Mouse (Mus musculus) hindbrain, embryonic 15.5 days (tissue): ENCODE results near the gene Ccdc12. TPM values are rescaled to one million over a fixed set of nuclear protein-coding genes. Genes with fewer than 3 reads are reported as not detected.

Experiments used
- ATAC-seq: fragments of 200-750 bp; cut with Nextera tagmentation; 2 replicates; pipeline ENCODE4 v1.8.0; 2017; ENCODE audit warnings: low read depth, moderate number of reproducible peaks, moderate TSS enrichment; ENCODE audit not compliant: low FRiP score
- H3K27ac ChIP-seq: fragments of 300-500 bp; sonication (generic); replicated peaks from 2 replicates; pipeline ENCODE4 v1.5.1; 2015; ENCODE audit warnings: mild to moderate bottlenecking, inconsistent platforms
- H3K27me3 ChIP-seq: fragments of 300-500 bp; sonication (generic); 2 replicates; pipeline ENCODE4 v1.6.1; 2015; ENCODE audit warnings: control low read depth, inconsistent platforms
- H3K36me3 ChIP-seq: fragments of 300-500 bp; sonication (generic); 2 replicates; pipeline ENCODE4 v1.6.1; 2015; ENCODE audit warnings: control low read depth, inconsistent platforms
- H3K4me1 ChIP-seq: fragments of 300-500 bp; sonication (generic); replicated peaks from 2 replicates; pipeline ENCODE4 v1.6.1; 2015; ENCODE audit warnings: control low read depth, inconsistent platforms
- H3K4me2 ChIP-seq: fragments of 300-500 bp; sonication (generic); 2 replicates; pipeline ENCODE4 v1.6.1; 2015; ENCODE audit warnings: moderate library complexity, mild to moderate bottlenecking, inconsistent platforms
- H3K4me3 ChIP-seq: fragments of 300-500 bp; sonication (generic); 2 replicates; pipeline ENCODE4 v1.5.1; 2015; ENCODE audit warnings: mild to moderate bottlenecking, inconsistent platforms
- H3K9ac ChIP-seq: fragments of 300-500 bp; sonication (generic); 2 replicates; pipeline ENCODE4 v1.6.1; 2015; ENCODE audit warnings: inconsistent platforms
- H3K9me3 ChIP-seq: fragments of 300-500 bp; sonication (generic); 2 replicates; pipeline ENCODE4 v1.6.1; 2016; ENCODE audit warnings: control low read depth, inconsistent platforms
- WGBS: fragments of 180-500 bp; shearing (Covaris S2); methylation state at CpG from one replicate; pipeline ENCODE4 v1.1.7; 2015; 5-methylcytosine and 5-hydroxymethylcytosine counted together
- polyA plus RNA-seq: library from polyadenylated mRNA; unstranded; fragments of >200 nt; fragmentation: Nextera tagmentation; extraction: Ambion mirVana; gene quantifications from 2 replicates; pipeline ENCODE4 v1.2.1, GENCODE M21; 2015

The Ccdc12 gene
- polyA plus RNA-seq, 1 experiment from 2014 or later: 103 TPM

GRCm38 (mm10) chr9:110716775-110717174 lies 60.5 kb downstream of the Ccdc12 start:
- no peaks in the 10 kb centered on the region for H3K4me1 ChIP-seq
- H3K9me3 ChIP-seq: no peaks in the 10 kb centered on the region
- H3K27ac ChIP-seq: no peak overlapping the region
- H3K36me3 ChIP-seq: peaks cover 16% of the 10 kb centered on the region; the same call in 1 of the 2 replicates
- no peaks in the 10 kb centered on the region for H3K27me3 ChIP-seq
- no peak overlapping the region for H3K9ac ChIP-seq
- H3K4me3 ChIP-seq: no peak overlapping the region
- peak; percentile 85; the same call in 1 of the 2 replicates for ATAC-seq
- WGBS: 27% methylated on average over 4 of the region's 4 CpGs
- H3K4me2 ChIP-seq: no peak overlapping the region

DNA sequence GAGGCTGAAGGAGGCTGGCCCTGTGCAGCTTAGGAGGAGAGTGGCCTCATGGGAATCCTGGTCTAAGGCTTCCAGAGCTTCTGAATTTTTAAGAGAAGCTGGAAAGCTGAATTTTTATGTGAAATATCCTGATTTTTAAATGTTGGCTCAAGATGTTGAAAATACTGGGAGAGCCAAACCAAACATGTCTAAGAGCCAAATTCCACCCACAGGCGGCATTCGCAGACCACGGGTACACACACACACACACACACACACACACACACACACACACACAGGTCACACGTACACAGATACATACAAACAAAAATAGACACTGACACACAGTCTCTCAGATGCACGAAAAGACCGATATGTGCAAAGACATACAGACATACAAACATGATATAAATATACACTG lies 61.8 kb downstream of the Ccdc12 start:
- no peaks in the 10 kb centered on the region for H3K9me3 ChIP-seq
- no peaks in the 10 kb centered on the region for H3K4me1 ChIP-seq
- H3K4me2 ChIP-seq: no peak overlapping the region
- H3K27ac ChIP-seq: no peak overlapping the region
- no peak overlapping the region for H3K9ac ChIP-seq
- no peak overlapping the region for H3K4me3 ChIP-seq
- H3K36me3 ChIP-seq: peaks cover 12% of the 10 kb centered on the region; the same call in 1 of the 2 replicates
- no peak for ATAC-seq
- 93% methylated on average over 6 of the region's 6 CpGs for WGBS
- H3K27me3 ChIP-seq: no peaks in the 10 kb centered on the region

- Histone ChIP-seq H3K36me3 (peaks cover 12% of the 10 kb centered on the region; the same call in 1 of the 2 replicates), H3K4me3 (no peak overlapping the region), H3K27ac (no peak overlapping the region), H3K4me2 (no peak overlapping the region), H3K9me3 (no peaks in the 10 kb centered on the region), H3K27me3 (no peaks in the 10 kb centered on the region), H3K9ac (no peak overlapping the region), H3K4me1 (no peaks in the 10 kb centered on the region)
- ATAC-seq: no peak
- WGBS: 83% methylated on average over 3 of the region's 3 CpGs
Measured at GRCm38 (mm10) chr9:110718810-110719209, 62.5 kb downstream of the Ccdc12 start.

GRCm38 (mm10) chr9:110719977-110720376 lies 63.7 kb downstream of the Ccdc12 start:
- peaks cover 4% of the 10 kb centered on the region for H3K36me3 ChIP-seq
- WGBS: 68% methylated on average over 5 of the region's 5 CpGs
- no peak overlapping the region for H3K4me2 ChIP-seq
- H3K9me3 ChIP-seq: no peaks in the 10 kb centered on the region
- H3K4me1 ChIP-seq: no peaks in the 10 kb centered on the region
- no peak overlapping the region for H3K27ac ChIP-seq
- no peaks in the 10 kb centered on the region for H3K27me3 ChIP-seq
- H3K4me3 ChIP-seq: no peak overlapping the region
- no peak for ATAC-seq
- no peak overlapping the region for H3K9ac ChIP-seq

DNA sequence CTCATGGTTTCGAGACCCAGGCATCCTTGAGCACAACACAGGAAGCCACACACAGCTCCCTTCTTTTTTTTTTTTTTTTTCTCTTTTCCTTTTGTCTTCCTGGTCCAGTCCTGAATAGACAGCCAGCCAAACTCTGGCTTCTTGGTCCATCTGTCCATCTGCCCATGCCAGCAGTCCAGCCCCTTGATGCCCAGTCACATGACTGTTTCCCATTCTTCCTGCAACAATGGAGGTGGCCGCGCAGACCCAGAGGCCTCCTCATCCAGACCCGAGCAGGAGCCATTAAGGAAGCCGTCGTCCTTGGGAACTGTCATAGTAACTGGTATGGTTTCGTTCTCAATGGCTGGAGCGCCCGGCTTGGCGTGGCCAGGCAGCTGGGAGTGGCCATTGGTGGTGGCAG lies 65.8 kb downstream of the Ccdc12 start:
- Histone ChIP-seq H3K9me3 (no peaks in the 10 kb centered on the region), H3K27me3 (no peaks in the 10 kb centered on the region), H3K9ac (no peak overlapping the region), H3K27ac (no peak overlapping the region), H3K4me1 (peaks cover 16% of the 10 kb centered on the region), H3K36me3 (no peaks in the 10 kb centered on the region; the same call in 1 of the 2 replicates), H3K4me3 (no peak overlapping the region), H3K4me2 (no peak overlapping the region)
- 77% methylated on average over 10 of the region's 10 CpGs for WGBS
- ATAC-seq: no peak

- no peak overlapping the region for H3K4me2 ChIP-seq
- 14% methylated on average over 9 of the region's 9 CpGs for WGBS
Measured at GRCm38 (mm10) chr9:110725721-110726135, 69.4 kb downstream of the Ccdc12 start.

DNA sequence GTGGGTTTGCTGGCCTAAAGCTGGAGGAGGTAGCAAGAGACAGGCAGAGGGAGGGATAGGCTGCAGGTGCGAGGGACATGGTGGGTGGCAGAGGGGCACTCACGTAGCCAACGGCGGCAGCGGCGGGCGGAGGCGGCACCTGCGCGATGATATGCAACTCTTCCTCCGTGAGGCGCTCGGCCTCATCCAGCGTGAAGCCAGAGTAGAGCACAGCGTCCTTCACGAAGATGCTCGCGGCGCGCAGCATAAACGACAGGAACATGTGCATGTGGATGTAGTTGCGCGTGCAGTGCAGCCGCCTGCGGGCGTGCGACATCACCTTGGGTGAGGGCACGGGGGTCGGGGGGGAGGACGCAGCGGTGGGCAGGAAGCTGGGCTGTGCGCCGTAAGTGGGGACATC lies 70.6 kb downstream of the Ccdc12 start:
- ATAC-seq: no peak
- Histone ChIP-seq H3K4me1 (peaks cover 21% of the 10 kb centered on the region), H3K9me3 (no peaks in the 10 kb centered on the region), H3K4me3 (peak overlapping the region; percentile 34), H3K4me2 (peak overlapping the region; percentile 83), H3K9ac (peak overlapping the region; percentile 38), H3K27ac (no peak overlapping the region), H3K27me3 (peaks cover 16% of the 10 kb centered on the region), H3K36me3 (no peaks in the 10 kb centered on the region; the same call in 1 of the 2 replicates)
- WGBS: 12% methylated on average over 33 of the region's 33 CpGs

More at GRCm38 (mm10) chr9:110725721-110726135, 69.4 kb downstream of the Ccdc12 start:
- H3K9ac ChIP-seq: no peak overlapping the region
- H3K4me3 ChIP-seq: no peak overlapping the region
- no peaks in the 10 kb centered on the region for H3K9me3 ChIP-seq
- H3K27me3 ChIP-seq: peaks cover 16% of the 10 kb centered on the region
- no peak overlapping the region for H3K27ac ChIP-seq
- H3K36me3 ChIP-seq: no peaks in the 10 kb centered on the region; the same call in 1 of the 2 replicates
- H3K4me1 ChIP-seq: peaks cover 21% of the 10 kb centered on the region
- peak; percentile 29; the same call in 1 of the 2 replicates for ATAC-seq

GRCm38 (mm10) chr9:110729841-110730240 lies 73.5 kb downstream of the Ccdc12 start:
- no peak overlapping the region for H3K4me3 ChIP-seq
- H3K27me3 ChIP-seq: peaks cover 29% of the 10 kb centered on the region
- H3K27ac ChIP-seq: no peak overlapping the region
- peaks cover 38% of the 10 kb centered on the region for H3K4me1 ChIP-seq
- no peak for ATAC-seq
- no peaks in the 10 kb centered on the region for H3K9me3 ChIP-seq
- no peak overlapping the region for H3K9ac ChIP-seq
- H3K36me3 ChIP-seq: no peaks in the 10 kb centered on the region
- no peak overlapping the region for H3K4me2 ChIP-seq
- 29% methylated on average over 8 of the region's 8 CpGs for WGBS

- H3K27me3 ChIP-seq: peaks cover 29% of the 10 kb centered on the region
- H3K27ac ChIP-seq: no peak overlapping the region
- 57% methylated on average over 4 of the region's 4 CpGs for WGBS
- H3K9ac ChIP-seq: no peak overlapping the region
- no peak overlapping the region for H3K4me2 ChIP-seq
- H3K36me3 ChIP-seq: no peaks in the 10 kb centered on the region
- no peak overlapping the region for H3K4me3 ChIP-seq
- H3K4me1 ChIP-seq: peaks cover 30% of the 10 kb centered on the region
- no peak for ATAC-seq
- H3K9me3 ChIP-seq: no peaks in the 10 kb centered on the region
Measured at GRCm38 (mm10) chr9:110731859-110732258, 75.6 kb downstream of the Ccdc12 start.

DNA sequence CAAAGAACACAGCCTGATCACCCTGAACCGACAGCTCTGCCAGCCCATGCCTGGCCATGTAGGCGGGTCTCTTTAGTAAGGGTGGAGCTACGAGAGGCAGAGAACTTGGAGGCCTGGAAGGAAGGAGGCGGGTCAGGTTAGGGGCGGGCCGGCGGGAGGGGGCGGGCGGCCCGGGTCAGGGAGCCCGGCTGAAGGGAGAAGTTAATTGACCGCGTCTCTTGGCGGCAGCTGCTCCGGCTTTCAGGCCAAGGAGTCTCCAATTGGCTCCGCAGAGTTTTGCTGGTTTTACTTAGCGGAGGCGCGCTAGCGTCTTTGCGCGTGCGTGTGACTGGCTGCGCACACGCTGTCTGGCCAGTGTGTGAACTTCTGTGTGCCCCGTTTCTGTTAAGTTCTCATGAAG lies 76.3 kb downstream of the Ccdc12 start:
- H3K4me3 ChIP-seq: peak overlapping the region; percentile 43
- ATAC-seq: peak; percentile 84
- no peak overlapping the region for H3K27ac ChIP-seq
- no peaks in the 10 kb centered on the region for H3K36me3 ChIP-seq
- H3K9me3 ChIP-seq: no peaks in the 10 kb centered on the region
- peak overlapping the region; percentile 24; the same call in 1 of the 2 replicates for H3K9ac ChIP-seq
- peaks cover 28% of the 10 kb centered on the region for H3K4me1 ChIP-seq
- WGBS: 0% methylated on average over 26 of the region's 26 CpGs
- peak overlapping the region; percentile 78 for H3K4me2 ChIP-seq
- peaks cover 25% of the 10 kb centered on the region for H3K27me3 ChIP-seq

- no peaks in the 10 kb centered on the region for H3K9me3 ChIP-seq
- peaks cover 28% of the 10 kb centered on the region for H3K4me1 ChIP-seq
- H3K4me2 ChIP-seq: peak overlapping the region; percentile 78
- H3K27me3 ChIP-seq: peaks cover 22% of the 10 kb centered on the region; the same call in 1 of the 2 replicates
- peak overlapping the region; percentile 43 for H3K4me3 ChIP-seq
- H3K27ac ChIP-seq: no peak overlapping the region
- no peak for ATAC-seq
- H3K36me3 ChIP-seq: no peaks in the 10 kb centered on the region
- H3K9ac ChIP-seq: peak overlapping the region; percentile 24; the same call in 1 of the 2 replicates
- 14% methylated on average over 8 of the region's 8 CpGs for WGBS
Measured at GRCm38 (mm10) chr9:110733102-110733501, 76.8 kb downstream of the Ccdc12 start.

DNA sequence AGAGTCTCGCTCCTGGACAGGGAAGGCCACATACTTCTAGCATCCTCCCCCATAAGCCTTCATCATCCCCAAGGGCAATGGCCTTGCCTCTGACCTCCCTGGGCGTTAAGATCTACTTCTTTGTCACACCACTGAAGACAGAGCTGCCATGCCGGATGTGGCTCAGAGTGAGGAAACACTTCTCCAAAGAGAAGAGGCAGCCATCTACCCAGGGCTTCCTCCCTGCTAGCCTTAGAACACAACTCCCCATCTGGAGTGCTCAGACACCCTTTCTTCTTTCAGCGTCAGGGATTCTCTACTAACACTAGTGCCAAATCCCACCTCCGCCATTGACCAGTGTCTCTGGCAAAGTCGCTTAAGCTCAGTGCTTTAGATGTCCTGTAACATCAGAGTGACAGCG lies 77.9 kb downstream of the Ccdc12 start:
- Histone ChIP-seq H3K9ac (no peak overlapping the region), H3K27me3 (peaks cover 14% of the 10 kb centered on the region; the same call in 1 of the 2 replicates), H3K4me2 (no peak overlapping the region), H3K27ac (no peak overlapping the region), H3K4me1 (peaks cover 28% of the 10 kb centered on the region), H3K36me3 (no peaks in the 10 kb centered on the region), H3K4me3 (no peak overlapping the region), H3K9me3 (no peaks in the 10 kb centered on the region)
- 83% methylated on average over 7 of the region's 7 CpGs for WGBS
- ATAC-seq: no peak

DNA sequence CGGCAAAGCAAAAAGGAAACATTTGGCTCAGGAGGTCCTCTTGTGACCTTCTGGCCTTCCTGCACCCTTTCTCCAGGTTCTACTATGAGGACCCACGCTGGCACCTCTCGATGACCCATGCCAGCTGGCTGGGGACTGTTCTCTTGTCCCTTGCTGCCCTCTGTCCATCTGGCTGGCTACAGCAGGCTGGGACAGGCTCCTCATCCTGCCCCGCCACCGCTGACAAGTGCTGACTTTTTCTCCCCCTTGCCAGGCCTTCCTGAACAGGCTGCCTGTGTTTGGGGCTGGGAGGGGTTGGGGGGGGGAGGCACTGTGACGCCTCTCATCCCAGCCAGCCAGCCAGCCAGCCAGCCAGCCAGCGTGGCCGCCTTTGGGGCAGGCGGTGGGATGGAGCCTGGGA lies 80.1 kb downstream of the Ccdc12 start:
- Histone ChIP-seq H3K4me2 (no peak overlapping the region), H3K9ac (no peak overlapping the region), H3K4me1 (peaks cover 28% of the 10 kb centered on the region), H3K9me3 (no peaks in the 10 kb centered on the region), H3K27me3 (peaks cover 18% of the 10 kb centered on the region; the same call in 1 of the 2 replicates), H3K27ac (no peak overlapping the region), H3K4me3 (no peak overlapping the region), H3K36me3 (no peaks in the 10 kb centered on the region)
- WGBS: 47% methylated on average over 9 of the region's 9 CpGs
- ATAC-seq: no peak
